Mouse (Mus musculus): ENCODE measurements at regions not wholly inside any gene's neighbourhood (a gene's known extent, or its start where the extent isn't known, plus 50 kb on each side); places are given as distances from the start of the nearest gene placed in this dataset.
A peak's percentile ranks its signal among the peaks of the same experiment; 100 is the strongest.

GRCm38 (mm10) chr1:183904564-183904963 is 108.5 kb upstream of the Dusp10 start:
- H3K4me3 ChIP-seq (ENCODE audit: low read depth, low read length) = no peak overlapping the region
- no peaks in the 10 kb centered on the region for H3K9me3 ChIP-seq (ENCODE audit: control insufficient read depth, low read length)
- no peak overlapping the region for H3K9ac ChIP-seq (ENCODE audit: low read length)
- H3K36me3 ChIP-seq (ENCODE audit: control insufficient read depth, insufficient read depth, low read length) = no peaks in the 10 kb centered on the region
- no peaks in the 10 kb centered on the region for H3K27me3 ChIP-seq (ENCODE audit: control insufficient read depth, insufficient read depth, low read length)
- no peak overlapping the region for H3K4me2 ChIP-seq (replicated peaks; ENCODE audit: low read depth)
- ATAC-seq (ENCODE audit: low FRiP score, low TSS enrichment) = no peak
- no peak for DNase-seq (ENCODE audit: low spot score)
- no peak overlapping the region for H3K27ac ChIP-seq (replicated peaks)
- 86% methylated on average over 7 of the region's 7 CpGs for WGBS
- no peak for TF ChIP-seq CTCF (IDR thresholded peaks at IDR 0.05; ENCODE audit: low read depth)
- TF ChIP-seq EP300 (optimal IDR thresholded peaks at IDR 0.05) = no peak
- no peaks in the 10 kb centered on the region for H3K4me1 ChIP-seq (replicated peaks; ENCODE audit: control insufficient read depth, insufficient read depth)

- Histone ChIP-seq H3K9ac (ENCODE audit: low read length) (no peak overlapping the region), H3K4me3 (ENCODE audit: low read depth, low read length) (no peak overlapping the region), H3K4me2 (replicated peaks; ENCODE audit: low read depth) (no peak overlapping the region), H3K27ac (replicated peaks) (no peak overlapping the region), H3K36me3 (ENCODE audit: control insufficient read depth, insufficient read depth, low read length) (no peaks in the 10 kb centered on the region), H3K27me3 (ENCODE audit: control insufficient read depth, insufficient read depth, low read length) (no peaks in the 10 kb centered on the region), H3K9me3 (ENCODE audit: control insufficient read depth, low read length) (no peaks in the 10 kb centered on the region), H3K4me1 (replicated peaks; ENCODE audit: control insufficient read depth, insufficient read depth) (no peaks in the 10 kb centered on the region)
- peak; percentile 61; the same call in 1 of the 2 replicates for ATAC-seq (ENCODE audit: low FRiP score, low TSS enrichment)
- WGBS = 68% methylated on average over 11 of the region's 11 CpGs
- TF ChIP-seq CTCF (IDR thresholded peaks at IDR 0.05; ENCODE audit: low read depth) (no peak), EP300 (optimal IDR thresholded peaks at IDR 0.05) (no peak)
- no peak for DNase-seq (ENCODE audit: low spot score)
These were observed 107.6 kb upstream of the Dusp10 start for GRCm38 (mm10) chr1:183905345-183906142.

GRCm38 (mm10) chr1:183917656-183918055 is 95.4 kb upstream of the Dusp10 start:
- Histone ChIP-seq H3K27me3 (ENCODE audit: control insufficient read depth, insufficient read depth, low read length) (no peaks in the 10 kb centered on the region), H3K4me3 (ENCODE audit: low read depth, low read length) (no peak overlapping the region), H3K27ac (replicated peaks) (no peak overlapping the region), H3K4me1 (replicated peaks; ENCODE audit: control insufficient read depth, insufficient read depth) (no peaks in the 10 kb centered on the region), H3K36me3 (ENCODE audit: control insufficient read depth, insufficient read depth, low read length) (no peaks in the 10 kb centered on the region), H3K9me3 (ENCODE audit: control insufficient read depth, low read length) (no peaks in the 10 kb centered on the region), H3K9ac (ENCODE audit: low read length) (no peak overlapping the region), H3K4me2 (replicated peaks; ENCODE audit: low read depth) (no peak overlapping the region)
- DNase-seq (ENCODE audit: low spot score) (no peak), ATAC-seq (ENCODE audit: low FRiP score, low TSS enrichment) (no peak)
- 74% methylated on average over 3 of the region's 3 CpGs for WGBS
- TF ChIP-seq EP300 (optimal IDR thresholded peaks at IDR 0.05) (no peak), CTCF (IDR thresholded peaks at IDR 0.05; ENCODE audit: low read depth) (no peak)

GRCm38 (mm10) chr1:183921262-183921661 is 91.8 kb upstream of the Dusp10 start:
- no peak for TF ChIP-seq EP300 (optimal IDR thresholded peaks at IDR 0.05)
- no peak for TF ChIP-seq CTCF (IDR thresholded peaks at IDR 0.05; ENCODE audit: low read depth)
- H3K27ac ChIP-seq (replicated peaks) = no peak overlapping the region
- no peaks in the 10 kb centered on the region for H3K9me3 ChIP-seq (ENCODE audit: control insufficient read depth, low read length)
- no peak overlapping the region for H3K9ac ChIP-seq (ENCODE audit: low read length)
- H3K4me1 ChIP-seq (replicated peaks; ENCODE audit: control insufficient read depth, insufficient read depth) = no peaks in the 10 kb centered on the region
- no peak overlapping the region for H3K4me3 ChIP-seq (ENCODE audit: low read depth, low read length)
- ATAC-seq (ENCODE audit: low FRiP score, low TSS enrichment) = peak; percentile 61
- H3K4me2 ChIP-seq (replicated peaks; ENCODE audit: low read depth) = no peak overlapping the region
- no peaks in the 10 kb centered on the region for H3K27me3 ChIP-seq (ENCODE audit: control insufficient read depth, insufficient read depth, low read length)
- 22% methylated on average over 2 of the region's 2 CpGs for WGBS
- DNase-seq (ENCODE audit: low spot score) = no peak
- H3K36me3 ChIP-seq (ENCODE audit: control insufficient read depth, insufficient read depth, low read length) = no peaks in the 10 kb centered on the region

GRCm38 (mm10) chr1:183928539-183928938 is 84.6 kb upstream of the Dusp10 start:
- DNase-seq (ENCODE audit: low spot score) (no peak), ATAC-seq (ENCODE audit: low FRiP score, low TSS enrichment) (no peak)
- Histone ChIP-seq H3K36me3 (ENCODE audit: control insufficient read depth, insufficient read depth, low read length) (no peaks in the 10 kb centered on the region), H3K9me3 (ENCODE audit: control insufficient read depth, low read length) (no peaks in the 10 kb centered on the region), H3K4me3 (ENCODE audit: low read depth, low read length) (no peak overlapping the region), H3K4me1 (replicated peaks; ENCODE audit: control insufficient read depth, insufficient read depth) (no peaks in the 10 kb centered on the region), H3K27ac (replicated peaks) (no peak overlapping the region), H3K27me3 (ENCODE audit: control insufficient read depth, insufficient read depth, low read length) (no peaks in the 10 kb centered on the region), H3K9ac (ENCODE audit: low read length) (no peak overlapping the region), H3K4me2 (replicated peaks; ENCODE audit: low read depth) (no peak overlapping the region)
- WGBS = 73% methylated on average over 4 of the region's 4 CpGs
- no peak for TF ChIP-seq EP300 (optimal IDR thresholded peaks at IDR 0.05)
- TF ChIP-seq CTCF (IDR thresholded peaks at IDR 0.05; ENCODE audit: low read depth) = no peak

- no peak overlapping the region for H3K27ac ChIP-seq (replicated peaks)
- H3K36me3 ChIP-seq (ENCODE audit: control insufficient read depth, insufficient read depth, low read length) = no peaks in the 10 kb centered on the region
- ATAC-seq (ENCODE audit: low FRiP score, low TSS enrichment) (peak; percentile 91), DNase-seq (ENCODE audit: low spot score) (peak; percentile 14)
- H3K4me2 ChIP-seq (replicated peaks; ENCODE audit: low read depth) = no peak overlapping the region
- no peak overlapping the region for H3K9ac ChIP-seq (ENCODE audit: low read length)
- H3K4me3 ChIP-seq (ENCODE audit: low read depth, low read length) = no peak overlapping the region
- H3K27me3 ChIP-seq (ENCODE audit: control insufficient read depth, insufficient read depth, low read length) = no peaks in the 10 kb centered on the region
- H3K9me3 ChIP-seq (ENCODE audit: control insufficient read depth, low read length) = no peaks in the 10 kb centered on the region
- WGBS = 51% methylated on average over 4 of the region's 4 CpGs
- TF ChIP-seq EP300 (optimal IDR thresholded peaks at IDR 0.05) = no peak
- TF ChIP-seq CTCF (IDR thresholded peaks at IDR 0.05; ENCODE audit: low read depth) = no peak
- H3K4me1 ChIP-seq (replicated peaks; ENCODE audit: control insufficient read depth, insufficient read depth) = no peaks in the 10 kb centered on the region
These were observed 82.6 kb upstream of the Dusp10 start for GRCm38 (mm10) chr1:183930363-183930982.
